Mouse (Mus musculus): Measurements from ENCODE around the gene Tmem174. TPM values are rescaled to one million over a fixed set of nuclear protein-coding genes. Genes with fewer than 3 reads are reported as not detected.

The Tmem174 gene
- polyA plus RNA-seq, 1 experiment from 2014 or later = not detected

DNA sequence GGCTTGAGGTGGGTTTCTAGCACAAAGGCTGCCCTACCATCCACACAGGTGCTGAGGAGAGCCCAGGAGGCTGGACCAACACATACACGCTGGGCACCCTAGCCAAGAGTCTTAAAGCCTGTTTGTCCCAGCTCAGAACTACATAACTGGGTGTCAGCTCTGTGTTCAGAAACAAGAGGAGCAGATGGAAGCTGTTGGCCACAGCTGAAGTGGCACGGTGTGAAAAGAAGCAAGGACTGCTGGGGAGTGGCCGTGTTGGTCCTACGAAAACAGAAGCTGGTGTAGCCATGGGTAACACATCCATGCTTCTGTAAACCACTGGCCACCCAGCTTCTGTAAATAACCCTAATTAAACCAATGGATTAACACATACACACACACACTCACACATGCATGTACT, 18.1 kb upstream of the Tmem174 start:
- Histone ChIP-seq H3K36me3 (no peaks in the 10 kb centered on the region), H3K27me3 (replicated peaks) (no peaks in the 10 kb centered on the region), H3K27ac (no peak overlapping the region), H3K4me3 (no peak overlapping the region), H3K9ac (no peak overlapping the region), H3K4me2 (no peak overlapping the region), H3K4me1 (no peaks in the 10 kb centered on the region), H3K9me3 (replicated peaks) (no peaks in the 10 kb centered on the region)
- no peak for ATAC-seq
- WGBS (ENCODE audit: insufficient replicate concordance) = 75% methylated on average over 4 of the region's 4 CpGs

DNA sequence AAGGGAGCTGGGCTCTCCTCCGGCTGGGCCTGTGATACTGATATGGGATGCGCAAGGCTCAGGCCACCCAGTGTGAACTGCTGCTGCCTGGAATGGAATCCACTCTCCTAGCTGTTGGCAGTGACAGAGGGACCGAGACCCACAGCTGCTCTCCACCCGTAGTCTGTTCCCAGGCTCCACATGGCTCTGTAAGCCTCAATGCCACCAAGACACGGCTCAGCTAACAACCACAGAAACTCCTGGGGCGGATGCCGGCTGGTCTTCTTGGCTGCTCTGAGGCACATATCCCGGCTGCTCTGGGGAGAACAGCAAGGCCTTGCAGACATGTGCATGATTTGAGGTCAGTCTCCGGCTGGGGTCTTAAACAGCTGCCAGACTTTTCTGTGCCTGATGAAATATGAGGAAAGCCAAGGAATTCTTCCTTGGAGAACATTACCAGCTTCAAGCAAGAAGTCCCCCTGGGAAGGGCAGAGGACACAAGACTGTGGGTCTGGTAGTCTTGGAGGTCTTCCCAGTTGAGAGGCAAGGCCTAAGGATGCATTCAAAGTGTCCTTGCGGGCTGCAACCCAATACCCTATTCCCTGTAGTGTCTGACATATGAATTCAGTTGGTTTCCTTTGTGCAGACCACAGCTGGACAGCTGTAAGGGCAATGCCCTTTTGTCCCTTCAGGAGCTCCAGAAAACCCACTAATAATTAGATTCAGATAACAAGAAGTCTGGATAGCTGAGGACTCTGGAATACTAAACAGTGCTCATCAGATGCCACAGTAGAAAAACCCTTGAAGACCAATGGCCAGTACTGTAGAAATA, 17.1 kb upstream of the Tmem174 start:
- H3K4me3 ChIP-seq = no peak overlapping the region
- H3K4me2 ChIP-seq = no peak overlapping the region
- H3K9ac ChIP-seq = no peak overlapping the region
- no peaks in the 10 kb centered on the region for H3K36me3 ChIP-seq
- no peak for ATAC-seq
- no peaks in the 10 kb centered on the region for H3K9me3 ChIP-seq (replicated peaks)
- H3K27ac ChIP-seq = no peak overlapping the region
- 70% methylated on average over 10 of the region's 10 CpGs for WGBS (ENCODE audit: insufficient replicate concordance)
- no peaks in the 10 kb centered on the region for H3K27me3 ChIP-seq (replicated peaks)
- no peaks in the 10 kb centered on the region for H3K4me1 ChIP-seq

DNA sequence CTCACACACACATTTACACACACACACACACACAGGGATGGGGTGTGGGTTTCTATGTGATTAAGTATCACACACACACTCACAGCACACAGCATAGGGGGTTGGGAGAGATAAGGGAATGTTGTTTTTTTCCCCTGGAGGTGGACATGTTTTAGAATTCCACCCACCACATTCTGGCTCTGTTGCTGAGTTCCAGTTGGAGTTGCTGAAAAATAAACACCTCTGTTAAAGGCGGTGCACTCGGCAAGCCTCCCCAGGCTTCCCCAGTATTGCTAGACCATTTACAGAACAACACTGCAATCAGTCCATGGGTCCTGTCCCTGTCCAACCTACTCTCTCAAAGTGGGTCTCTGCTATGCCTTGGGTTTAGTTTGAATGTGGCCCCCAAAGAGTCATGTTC, 15.0 kb upstream of the Tmem174 start:
- Histone ChIP-seq H3K9me3 (replicated peaks) (no peaks in the 10 kb centered on the region), H3K9ac (no peak overlapping the region), H3K36me3 (no peaks in the 10 kb centered on the region), H3K4me2 (no peak overlapping the region), H3K27me3 (replicated peaks) (no peaks in the 10 kb centered on the region), H3K4me3 (no peak overlapping the region), H3K4me1 (no peaks in the 10 kb centered on the region), H3K27ac (no peak overlapping the region)
- no peak for ATAC-seq
- 69% methylated on average over 2 of the region's 2 CpGs for WGBS (ENCODE audit: insufficient replicate concordance)

DNA sequence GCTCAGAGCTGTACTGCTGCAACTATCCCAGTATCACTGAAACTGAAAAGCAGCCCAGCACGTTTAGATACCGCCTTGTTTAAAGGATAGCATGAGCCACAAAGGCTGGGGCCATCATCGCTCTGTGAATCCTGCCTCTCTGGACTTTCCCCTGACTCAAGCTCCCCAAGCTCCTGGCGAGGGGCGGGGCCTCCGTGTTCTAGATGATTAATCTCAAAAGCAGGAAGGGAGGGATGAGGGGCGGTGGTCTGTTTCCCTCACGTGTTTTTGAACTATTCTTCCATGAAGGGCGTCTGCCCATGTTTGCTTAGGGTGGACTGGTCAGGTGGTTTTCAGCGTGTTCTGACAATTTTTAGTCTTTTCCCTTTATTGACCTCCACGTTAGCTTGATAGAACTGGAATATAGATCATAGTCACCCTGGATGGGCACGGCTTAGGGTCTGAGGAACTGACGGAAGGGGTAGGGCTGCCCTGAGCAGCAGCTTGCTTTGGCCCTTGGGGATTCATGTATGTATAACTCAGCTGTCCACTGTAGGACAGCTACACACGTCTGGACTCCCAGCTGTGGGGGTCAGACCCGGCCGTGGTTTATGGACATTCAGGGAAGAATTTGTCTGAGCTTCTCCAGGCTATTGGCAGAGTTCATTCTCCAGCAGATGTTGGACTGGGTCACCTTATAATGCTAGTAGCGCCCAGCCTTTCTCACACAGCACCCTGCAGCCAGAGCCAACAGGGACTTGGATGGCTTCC, 14.2 kb upstream of the Tmem174 start:
- WGBS (ENCODE audit: insufficient replicate concordance) = 63% methylated on average over 17 of the region's 17 CpGs

DNA sequence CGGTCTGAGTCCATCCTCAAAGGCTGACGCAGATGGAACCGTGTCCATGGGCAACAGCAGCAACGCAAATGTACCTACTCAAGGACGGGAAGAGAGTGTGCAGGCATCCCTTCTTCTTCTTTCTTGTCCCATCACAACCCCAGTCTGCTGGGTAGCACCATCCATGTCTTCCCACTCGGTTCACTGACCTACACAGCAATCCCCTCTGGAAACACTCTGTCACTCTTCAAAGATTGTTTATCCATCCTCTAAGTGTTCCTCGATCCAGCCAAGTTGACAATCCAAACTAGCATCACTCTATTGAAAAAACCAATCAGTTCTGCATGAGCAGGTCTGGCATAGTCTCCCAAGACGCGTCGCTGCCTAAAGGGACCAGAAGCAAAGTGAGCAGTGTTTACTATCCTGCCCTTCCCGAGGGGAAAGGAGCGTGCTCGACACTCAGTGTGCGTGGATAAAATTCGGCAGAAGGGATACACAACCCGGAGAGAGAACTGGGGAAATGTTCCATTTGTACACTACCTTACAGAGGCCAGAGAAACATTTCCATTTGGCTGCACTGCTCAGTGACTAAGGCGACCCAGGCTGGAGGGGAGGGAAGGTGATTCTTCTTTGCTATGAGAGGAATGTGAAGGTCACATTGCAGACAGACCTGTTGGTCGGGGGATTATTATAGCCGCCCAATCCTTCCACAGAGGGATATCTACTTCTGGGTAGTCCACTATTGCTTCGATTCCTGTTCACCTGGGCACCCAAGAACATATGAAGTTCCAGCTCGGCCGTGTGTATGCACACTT, 10.8 kb upstream of the Tmem174 start:
- Histone ChIP-seq H3K4me1 (no peaks in the 10 kb centered on the region), H3K9me3 (replicated peaks) (no peaks in the 10 kb centered on the region), H3K27me3 (replicated peaks) (no peaks in the 10 kb centered on the region), H3K9ac (no peak overlapping the region), H3K4me3 (no peak overlapping the region), H3K36me3 (no peaks in the 10 kb centered on the region), H3K4me2 (no peak overlapping the region), H3K27ac (no peak overlapping the region)
- WGBS (ENCODE audit: insufficient replicate concordance) = 77% methylated on average over 22 of the region's 22 CpGs
- ATAC-seq = no peak

More for the DNA sequence above, 14.2 kb upstream of the Tmem174 start:
- no peak for ATAC-seq
- Histone ChIP-seq H3K4me2 (no peak overlapping the region), H3K27me3 (replicated peaks) (no peaks in the 10 kb centered on the region), H3K4me3 (no peak overlapping the region), H3K9ac (no peak overlapping the region), H3K9me3 (replicated peaks) (no peaks in the 10 kb centered on the region), H3K27ac (no peak overlapping the region), H3K4me1 (no peaks in the 10 kb centered on the region), H3K36me3 (no peaks in the 10 kb centered on the region)

DNA sequence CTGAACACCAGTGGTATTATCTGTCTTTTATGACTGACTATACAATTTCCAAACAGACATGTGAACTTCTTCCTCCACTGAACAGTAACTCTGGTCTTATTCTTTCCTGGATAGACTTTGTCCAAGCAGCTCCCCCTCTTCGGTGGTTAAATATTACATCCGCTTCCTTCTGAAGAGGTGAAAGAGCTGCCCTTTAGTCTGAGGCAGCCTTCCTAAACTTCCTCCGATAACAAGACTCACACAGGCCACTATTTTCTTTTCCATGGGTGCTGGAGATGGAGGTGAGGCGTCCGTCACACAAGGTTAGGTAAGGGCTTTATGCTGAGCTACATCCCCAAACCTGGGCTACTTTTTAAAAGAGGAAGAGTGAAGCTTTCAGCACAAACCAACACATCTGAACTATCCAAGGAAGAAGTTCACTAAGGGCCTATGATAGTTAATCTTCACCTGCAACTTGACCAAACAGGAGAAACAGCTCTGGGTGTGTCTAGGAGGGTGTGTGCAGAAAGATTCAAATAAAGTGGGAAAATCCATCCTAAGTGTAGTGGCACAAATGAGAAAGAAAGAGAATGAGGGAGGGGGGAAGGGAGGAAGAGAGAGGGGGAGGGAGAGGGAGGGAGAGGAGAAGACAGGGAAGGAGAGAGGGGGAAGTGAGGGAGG, 1.4 kb upstream of the Tmem174 start:
- H3K4me2 ChIP-seq = no peak overlapping the region
- no peaks in the 10 kb centered on the region for H3K36me3 ChIP-seq
- ATAC-seq = no peak
- H3K4me3 ChIP-seq = no peak overlapping the region
- no peaks in the 10 kb centered on the region for H3K9me3 ChIP-seq (replicated peaks)
- H3K27me3 ChIP-seq (replicated peaks) = peaks cover 20% of the 10 kb centered on the region
- WGBS (ENCODE audit: insufficient replicate concordance) = 56% methylated on average over 5 of the region's 5 CpGs
- H3K4me1 ChIP-seq = no peaks in the 10 kb centered on the region
- no peak overlapping the region for H3K27ac ChIP-seq
- no peak overlapping the region for H3K9ac ChIP-seq

DNA sequence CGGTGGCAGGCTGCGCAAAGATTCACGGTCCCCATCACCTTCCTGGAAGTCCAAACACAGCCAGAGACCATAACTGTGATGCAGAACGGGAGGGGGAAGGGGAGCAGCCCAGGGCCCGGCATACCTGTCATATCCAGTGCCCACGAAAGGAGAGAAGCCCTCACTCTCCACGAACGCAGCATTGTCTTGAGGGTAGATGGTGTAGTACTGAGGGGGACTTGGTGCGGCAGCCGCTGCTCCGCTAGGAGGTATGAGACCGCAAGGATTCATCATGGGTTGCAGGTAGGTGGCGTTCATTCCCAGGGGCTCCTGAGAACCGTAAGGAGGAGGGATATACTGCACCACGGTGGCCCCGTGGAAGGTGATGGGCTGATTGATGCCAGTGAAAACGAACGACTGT, 639 bp downstream of the Tmem174 start:
- Histone ChIP-seq H3K36me3 (no peaks in the 10 kb centered on the region), H3K4me3 (no peak overlapping the region), H3K4me1 (no peaks in the 10 kb centered on the region), H3K27ac (no peak overlapping the region), H3K27me3 (replicated peaks) (peaks cover 21% of the 10 kb centered on the region), H3K4me2 (no peak overlapping the region), H3K9me3 (replicated peaks) (no peaks in the 10 kb centered on the region), H3K9ac (no peak overlapping the region)
- WGBS (ENCODE audit: insufficient replicate concordance) = 50% methylated on average over 18 of the region's 18 CpGs
- ATAC-seq = no peak

DNA sequence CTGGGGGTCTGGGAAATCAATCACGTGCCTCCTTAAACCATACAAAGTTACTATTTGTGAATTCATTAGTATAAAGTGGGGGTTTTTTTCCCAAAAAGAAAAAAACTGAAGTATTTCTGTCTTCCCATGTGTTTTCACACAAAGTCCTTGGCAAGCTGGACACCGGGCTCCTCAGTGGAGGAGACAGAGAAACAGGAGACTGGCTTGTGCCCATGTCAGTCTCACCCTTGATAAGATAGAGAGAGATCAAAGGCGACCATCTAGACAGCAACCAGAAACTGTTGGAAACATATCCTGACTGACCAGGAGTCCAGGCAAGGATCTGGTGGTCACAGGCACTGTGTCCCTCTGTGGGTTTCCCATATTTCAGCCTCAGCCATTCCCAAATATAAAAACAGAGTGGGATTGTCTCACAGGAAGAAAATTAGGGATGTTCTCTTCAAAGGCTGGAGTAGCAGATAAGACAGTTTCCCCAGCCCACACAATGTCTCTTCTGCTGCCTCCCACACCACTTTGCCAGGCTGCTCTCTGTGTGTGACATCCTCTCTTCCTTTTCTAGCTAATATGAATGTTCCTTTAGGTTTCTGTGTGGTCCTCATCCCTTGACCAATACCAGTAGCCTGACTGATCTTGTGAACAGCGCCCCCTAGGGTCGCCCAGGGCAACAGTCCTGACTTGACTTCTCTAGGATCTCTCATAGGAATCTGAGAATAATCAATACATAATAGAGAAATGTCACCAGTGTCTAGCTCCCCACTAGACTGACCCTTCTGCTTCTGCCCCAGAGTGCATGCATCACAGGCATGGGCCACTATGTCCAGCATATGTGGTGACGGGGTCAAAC, 3.3 kb downstream of the Tmem174 start:
- 35% methylated on average over 6 of the region's 6 CpGs for WGBS (ENCODE audit: insufficient replicate concordance)
- H3K36me3 ChIP-seq = no peaks in the 10 kb centered on the region
- H3K27ac ChIP-seq = no peak overlapping the region

DNA sequence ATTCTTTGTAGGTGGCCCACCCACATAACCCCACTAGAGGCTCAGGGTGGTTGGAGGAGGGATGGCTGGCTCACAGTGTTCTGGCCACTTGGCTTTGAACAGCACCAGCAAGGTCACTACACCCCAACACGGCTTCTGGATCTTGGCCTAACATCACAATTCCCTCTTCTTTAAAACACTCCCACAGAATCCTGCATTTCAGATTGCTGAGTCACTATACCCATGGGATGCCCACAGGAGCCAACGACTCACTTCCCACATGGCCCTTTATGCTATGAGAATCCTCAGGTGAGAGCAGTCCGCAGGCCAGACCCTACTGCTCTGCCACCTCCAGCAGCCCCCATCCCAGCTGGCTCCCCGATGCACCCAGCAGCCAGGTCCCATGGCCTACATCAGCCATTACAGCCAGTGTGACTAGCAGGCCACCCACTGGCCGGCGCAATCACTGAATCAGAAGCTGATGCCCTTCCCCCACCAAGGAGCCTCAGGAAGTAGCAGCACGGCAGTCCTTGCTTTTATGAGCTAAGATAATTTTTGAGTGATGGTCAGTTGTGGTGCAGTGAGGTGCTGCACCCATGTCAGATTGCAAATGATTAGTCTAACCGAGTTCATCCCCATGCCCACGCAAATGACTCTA, 4.8 kb downstream of the Tmem174 start:
- ATAC-seq = no peak
- H3K9ac ChIP-seq = no peak overlapping the region
- H3K4me3 ChIP-seq = no peak overlapping the region
- no peaks in the 10 kb centered on the region for H3K9me3 ChIP-seq (replicated peaks)
- H3K27ac ChIP-seq = no peak overlapping the region
- H3K4me2 ChIP-seq = no peak overlapping the region
- peaks cover 24% of the 10 kb centered on the region for H3K27me3 ChIP-seq (replicated peaks)
- WGBS (ENCODE audit: insufficient replicate concordance) = 62% methylated on average over 9 of the region's 9 CpGs
- H3K4me1 ChIP-seq = no peaks in the 10 kb centered on the region
- H3K36me3 ChIP-seq = no peaks in the 10 kb centered on the region

More for the DNA sequence above, 3.3 kb downstream of the Tmem174 start:
- ATAC-seq = no peak
- no peaks in the 10 kb centered on the region for H3K9me3 ChIP-seq (replicated peaks)
- H3K4me2 ChIP-seq = no peak overlapping the region
- no peak overlapping the region for H3K4me3 ChIP-seq
- no peaks in the 10 kb centered on the region for H3K4me1 ChIP-seq
- peaks cover 24% of the 10 kb centered on the region for H3K27me3 ChIP-seq (replicated peaks)
- no peak overlapping the region for H3K9ac ChIP-seq

DNA sequence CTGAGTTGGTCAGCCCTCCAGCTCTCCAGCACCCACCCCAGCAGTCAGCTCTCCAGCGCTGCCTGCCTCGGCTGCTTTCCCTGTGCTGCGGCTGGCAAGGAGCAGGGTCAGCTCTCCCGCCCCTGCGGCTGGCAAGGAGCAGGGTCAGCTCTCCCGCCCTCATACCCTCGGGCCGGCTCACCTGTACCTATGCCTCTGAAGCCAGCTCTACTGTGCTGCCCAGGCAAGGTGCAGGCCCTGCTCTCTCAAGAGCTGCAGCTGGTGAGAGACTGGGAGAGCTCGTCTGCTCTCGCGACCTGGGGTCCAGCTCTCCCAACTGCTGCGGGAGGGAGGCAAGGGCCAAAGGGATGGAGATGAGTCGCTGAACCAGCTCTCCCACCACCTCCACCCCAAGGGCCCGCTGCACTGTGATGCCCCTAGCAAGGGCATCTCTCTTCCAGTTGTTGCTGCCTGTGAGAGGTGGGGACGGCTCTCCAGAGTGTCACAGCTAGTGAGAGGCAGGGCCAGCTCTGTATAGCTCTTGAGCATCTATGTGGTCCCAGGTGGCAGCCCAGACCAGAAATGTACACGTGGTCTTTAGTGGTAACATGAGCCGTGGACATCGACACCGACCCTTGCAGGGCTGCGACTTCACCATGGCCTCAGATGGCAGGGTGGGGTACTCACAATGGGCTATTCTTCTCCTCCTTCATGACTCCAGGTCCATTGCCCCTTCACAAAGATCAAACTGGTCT, 5.9 kb downstream of the Tmem174 start:
- H3K27ac ChIP-seq = no peak overlapping the region
- H3K4me2 ChIP-seq = no peak overlapping the region
- H3K4me3 ChIP-seq = no peak overlapping the region
- peaks cover 15% of the 10 kb centered on the region for H3K27me3 ChIP-seq (replicated peaks)
- no peaks in the 10 kb centered on the region for H3K9me3 ChIP-seq (replicated peaks)
- no peak for ATAC-seq
- H3K4me1 ChIP-seq = no peaks in the 10 kb centered on the region
- H3K36me3 ChIP-seq = no peaks in the 10 kb centered on the region
- WGBS (ENCODE audit: insufficient replicate concordance) = 50% methylated on average over 20 of the region's 20 CpGs
- H3K9ac ChIP-seq = no peak overlapping the region
